Mouse (Mus musculus) stomach, postnatal 0 days (tissue): ENCODE data around the gene Tmem198.

ENCODE experiments used
- CTCF ChIP-seq: IDR thresholded peaks from 2 replicates; pipeline ENCODE4 v1.5.1; 2016; ENCODE audit warnings: antibody characterized with exemption, low read depth, mild to moderate bottlenecking, moderate library complexity
- EP300 ChIP-seq: optimal IDR thresholded peaks from 2 replicates; pipeline ENCODE3; 2016; ENCODE audit warnings: antibody characterized with exemption

GRCm38 (mm10) chr1:75511437-75512210, 32.3 kb downstream of the Tmem198 start:
- TF ChIP-seq CTCF (no peak), EP300 (no peak)
